Mouse (Mus musculus) lung, embryonic 14.5 days (tissue): Measurements from ENCODE around the gene Pcbp3. TPM values are rescaled to one million over a fixed set of nuclear protein-coding genes. Genes with fewer than 3 reads are reported as not detected.

ENCODE experiments used
- ATAC-seq: fragments of 200-750 bp; cut with Nextera tagmentation; 2 replicates; pipeline ENCODE4 v1.8.0; 2017; ENCODE audit warnings: mild to moderate bottlenecking, moderate TSS enrichment, moderate library complexity; ENCODE audit not compliant: insufficient read depth
- DNase-seq: peaks from one replicate; pipeline ENCODE4 v3.0.0-alpha.2; 2015
- H3K27ac ChIP-seq: fragments of 300-500 bp; sonication (generic); 2 replicates; pipeline ENCODE4 v1.5.1; 2014; ENCODE audit warnings: low read depth, mild to moderate bottlenecking, moderate library complexity
- H3K27me3 ChIP-seq: fragments of 300-500 bp; sonication (generic); 2 replicates; pipeline ENCODE4 v1.6.1; 2014; ENCODE audit warnings: low read length, control low read depth; ENCODE audit not compliant: insufficient read depth
- H3K36me3 ChIP-seq: fragments of 300-500 bp; sonication (generic); 2 replicates; pipeline ENCODE4 v1.6.1; 2014; ENCODE audit warnings: control low read depth; ENCODE audit not compliant: insufficient read depth
- H3K4me1 ChIP-seq: fragments of 300-500 bp; sonication (generic); 2 replicates; pipeline ENCODE4 v1.6.1; 2014; ENCODE audit warnings: antibody characterized with exemption, control low read depth; ENCODE audit not compliant: insufficient read depth
- H3K4me2 ChIP-seq: fragments of 300-500 bp; sonication (generic); 2 replicates; pipeline ENCODE4 v1.6.1; 2014; ENCODE audit warnings: mild to moderate bottlenecking
- H3K4me3 ChIP-seq: fragments of 300-500 bp; sonication (generic); 2 replicates; pipeline ENCODE4 v1.5.1; 2014; ENCODE audit warnings: low read depth, low read length
- H3K9ac ChIP-seq: fragments of 300-500 bp; sonication (generic); 2 replicates; pipeline ENCODE4 v1.6.1; 2014
- H3K9me3 ChIP-seq: fragments of 300-500 bp; sonication (generic); 2 replicates; pipeline ENCODE4 v1.6.1; 2016; ENCODE audit warnings: low read depth, low read length, control low read depth
- CTCF ChIP-seq: IDR thresholded peaks from 2 replicates; pipeline ENCODE4 v1.5.1; 2016; ENCODE audit warnings: antibody characterized with exemption, low read depth
- WGBS: fragments of 180-500 bp; shearing (Covaris S2); extraction: QIAGEN DNeasy Blood & Tissue Kit; methylation state at CpG from one replicate; pipeline ENCODE4 v1.1.7; 2014; 5-methylcytosine and 5-hydroxymethylcytosine counted together
- polyA plus RNA-seq: library from polyadenylated mRNA; unstranded; fragments of >200 nt; fragmentation: Nextera tagmentation; extraction: Ambion mirVana; gene quantifications from 2 replicates; pipeline ENCODE4 v1.2.1, GENCODE M21; 2014

Gene Pcbp3
- 15.9 and 16.1 TPM in 2 replicates for polyA plus RNA-seq

DNA sequence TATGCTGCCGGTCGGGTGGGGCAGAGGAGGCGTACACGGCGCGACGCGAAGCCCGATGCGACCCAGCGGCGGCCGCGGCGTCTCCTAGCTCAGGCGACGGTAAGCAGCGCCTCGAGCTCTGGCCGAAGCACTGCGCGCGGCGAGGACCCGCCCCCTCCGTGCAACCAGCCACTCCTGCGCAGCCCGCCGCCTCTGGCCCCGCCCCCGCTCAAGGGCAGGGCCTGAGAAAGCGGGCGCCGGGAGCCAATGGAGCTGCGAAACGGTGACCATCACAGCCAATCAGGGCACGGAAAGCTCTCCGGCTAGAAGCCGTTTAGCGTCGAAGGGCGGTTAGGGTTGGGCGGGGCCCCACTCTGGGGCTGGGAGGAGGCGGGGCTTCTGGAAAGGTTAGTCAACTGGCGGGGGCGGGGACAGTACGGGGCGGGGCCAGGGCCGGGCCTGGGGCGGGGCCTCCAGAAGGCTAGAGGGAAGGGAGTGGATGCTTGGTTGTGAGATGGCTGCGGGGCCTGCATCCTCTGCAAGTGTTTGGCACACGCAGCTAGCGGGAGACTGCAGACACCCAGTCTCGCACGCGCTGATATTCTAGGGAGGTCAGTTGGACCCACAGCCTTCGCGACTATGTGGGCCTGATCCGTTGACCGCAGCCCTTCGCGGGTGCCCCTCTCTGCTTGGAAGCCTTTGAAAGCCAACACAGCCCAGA is at the start of gene Pcbp3:
Gene Pcbp3 (minus strand): TSS at position 98 of the 700 bp plus-strand sequence.
- Histone ChIP-seq H3K27me3 (no peaks in the 10 kb centered on the region), H3K4me1 (peaks cover 15% of the 10 kb centered on the region), H3K9ac (peak within 1 kb of the TSS; percentile 67), H3K9me3 (no peaks in the 10 kb centered on the region), H3K4me3 (peak within 1 kb of the TSS; percentile 57), H3K36me3 (no peaks in the 10 kb centered on the region), H3K27ac (peak within 1 kb of the TSS; percentile 20; the same call in 1 of the 2 replicates), H3K4me2 (peak within 1 kb of the TSS; percentile 99)
- DNase-seq, result peak; percentile 99
- 2% methylated on average over 60 of the region's 62 CpGs for WGBS
- peak; percentile 98 for ATAC-seq
- TF ChIP-seq CTCF, result no peak

DNA sequence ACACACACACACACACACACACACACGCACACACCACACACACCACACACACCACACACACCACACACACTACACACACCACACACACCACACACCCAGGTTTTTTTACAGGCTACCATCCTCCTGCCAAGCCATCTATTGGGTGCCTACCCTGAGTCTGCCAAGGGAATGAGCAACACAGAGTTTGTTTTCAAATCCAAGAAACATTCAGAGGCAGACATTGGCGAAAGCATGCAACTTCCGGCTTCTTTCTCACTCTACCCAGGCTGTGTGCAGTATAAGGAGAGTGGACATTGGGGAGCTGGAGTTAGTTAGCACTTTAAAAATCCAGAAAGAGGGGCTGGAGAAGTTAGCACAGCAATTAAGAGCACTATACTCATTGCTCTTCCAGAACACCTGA is 47.0 kb upstream of the Pcbp3 start:
- no peak overlapping the region for H3K27ac ChIP-seq
- no peak overlapping the region for H3K4me3 ChIP-seq
- H3K9me3 ChIP-seq, result no peaks in the 10 kb centered on the region
- no peak overlapping the region for H3K9ac ChIP-seq
- WGBS, result 79% methylated on average over 3 of the region's 3 CpGs
- TF ChIP-seq CTCF, result no peak
- no peaks in the 10 kb centered on the region for H3K36me3 ChIP-seq
- no peak for ATAC-seq
- H3K4me2 ChIP-seq, result no peak overlapping the region
- no peaks in the 10 kb centered on the region for H3K27me3 ChIP-seq
- H3K4me1 ChIP-seq, result peaks cover 8% of the 10 kb centered on the region; the same call in 1 of the 2 replicates
- DNase-seq, result no peak

DNA sequence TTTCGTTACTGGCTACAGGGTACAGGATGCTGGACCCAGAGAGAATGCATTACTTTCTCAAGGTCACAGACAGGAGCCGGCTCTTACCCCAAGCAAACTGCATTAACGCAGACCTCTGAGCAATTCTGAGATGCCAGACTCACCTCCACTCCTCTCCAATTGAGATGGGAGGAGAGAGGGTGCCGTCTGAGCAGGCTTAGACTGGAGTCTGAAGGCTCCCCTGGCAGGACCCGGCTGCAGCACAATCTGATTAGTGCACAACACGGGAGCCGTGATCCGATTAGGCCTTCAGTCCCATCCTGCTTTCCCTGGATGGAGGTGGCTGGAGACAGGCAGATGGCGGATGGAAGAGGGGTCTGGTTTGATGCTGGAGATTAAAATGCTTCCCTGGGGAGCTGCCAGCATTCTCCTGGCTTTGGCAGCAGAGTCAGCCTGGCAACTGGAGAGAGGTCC is 46.4 kb upstream of the Pcbp3 start:
- DNase-seq, result peak; percentile 25
- peaks cover 8% of the 10 kb centered on the region; the same call in 1 of the 2 replicates for H3K4me1 ChIP-seq
- H3K36me3 ChIP-seq, result no peaks in the 10 kb centered on the region
- ATAC-seq, result 0 out of 2 replicates have a peak, but pooled peaks have one; percentile 35
- no peak overlapping the region for H3K27ac ChIP-seq
- TF ChIP-seq CTCF, result no peak
- no peaks in the 10 kb centered on the region for H3K9me3 ChIP-seq
- H3K9ac ChIP-seq, result no peak overlapping the region
- 23% methylated on average over 9 of the region's 9 CpGs for WGBS
- H3K4me3 ChIP-seq, result no peak overlapping the region
- H3K4me2 ChIP-seq, result no peak overlapping the region
- H3K27me3 ChIP-seq, result no peaks in the 10 kb centered on the region

DNA sequence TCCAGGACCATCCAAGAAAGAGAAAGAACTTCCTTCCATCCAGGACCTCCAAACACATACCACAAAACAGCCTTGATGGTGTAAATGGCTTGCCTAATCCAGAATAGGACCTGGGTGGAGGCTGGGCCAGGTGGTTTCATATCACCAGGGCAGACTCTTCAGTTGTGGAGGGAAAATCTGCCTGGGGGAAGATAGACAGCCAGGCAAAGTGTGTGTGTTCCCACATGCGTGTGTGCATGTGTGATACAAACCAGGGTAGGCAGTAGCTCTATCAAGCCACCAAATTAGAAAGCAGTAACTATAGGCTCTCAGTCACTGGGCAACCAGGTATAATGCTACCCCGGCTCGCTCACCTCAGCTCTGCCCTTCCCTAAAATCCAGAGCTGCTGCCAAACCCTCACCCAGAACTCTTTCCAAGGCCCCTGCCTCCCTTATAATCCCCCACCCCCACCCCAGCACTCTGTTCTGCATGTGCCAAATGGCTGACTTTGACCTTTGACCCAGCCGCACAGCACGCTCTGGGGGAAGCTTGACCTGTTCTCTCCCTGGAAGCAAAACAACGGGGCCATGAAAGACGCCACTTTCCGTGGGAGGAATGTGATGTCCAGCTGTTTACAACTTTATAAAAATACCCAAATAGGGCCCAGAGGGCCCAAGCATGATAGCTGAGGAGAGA is 45.9 kb upstream of the Pcbp3 start:
- no peak overlapping the region for H3K4me3 ChIP-seq
- no peaks in the 10 kb centered on the region for H3K36me3 ChIP-seq
- ATAC-seq (no peak), DNase-seq (peak; percentile 32)
- peaks cover 8% of the 10 kb centered on the region; the same call in 1 of the 2 replicates for H3K4me1 ChIP-seq
- no peaks in the 10 kb centered on the region for H3K9me3 ChIP-seq
- no peak overlapping the region for H3K27ac ChIP-seq
- H3K4me2 ChIP-seq, result no peak overlapping the region
- no peak for TF ChIP-seq CTCF
- no peak overlapping the region for H3K9ac ChIP-seq
- WGBS, result 38% methylated on average over 8 of the region's 8 CpGs
- no peaks in the 10 kb centered on the region for H3K27me3 ChIP-seq

DNA sequence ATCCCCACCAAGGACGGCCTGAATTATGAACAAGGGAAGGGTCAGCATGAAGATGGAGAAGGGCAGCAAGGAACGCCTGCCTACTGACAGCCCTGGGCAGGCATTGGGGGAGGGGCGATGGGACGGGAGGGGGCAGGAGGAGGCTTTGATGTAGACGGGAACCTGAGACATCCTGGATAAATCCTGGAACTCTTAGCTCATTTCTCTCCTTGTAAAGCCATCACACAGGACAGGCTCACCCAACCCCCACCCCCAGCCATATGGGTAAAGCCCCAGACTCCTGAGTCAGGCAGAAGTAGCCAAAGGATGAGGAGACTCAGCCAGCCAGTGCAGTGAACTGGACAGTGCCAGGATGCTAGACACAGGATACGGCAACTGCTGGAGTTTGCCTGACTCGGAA is 43.2 kb upstream of the Pcbp3 start:
- Histone ChIP-seq H3K4me1 (peaks cover 8% of the 10 kb centered on the region; the same call in 1 of the 2 replicates), H3K4me3 (no peak overlapping the region), H3K36me3 (no peaks in the 10 kb centered on the region), H3K9me3 (no peaks in the 10 kb centered on the region), H3K27me3 (no peaks in the 10 kb centered on the region), H3K4me2 (no peak overlapping the region), H3K27ac (no peak overlapping the region), H3K9ac (no peak overlapping the region)
- DNase-seq, result no peak
- TF ChIP-seq CTCF, result no peak
- no peak for ATAC-seq
- WGBS, result 20% methylated on average over 7 of the region's 7 CpGs

DNA sequence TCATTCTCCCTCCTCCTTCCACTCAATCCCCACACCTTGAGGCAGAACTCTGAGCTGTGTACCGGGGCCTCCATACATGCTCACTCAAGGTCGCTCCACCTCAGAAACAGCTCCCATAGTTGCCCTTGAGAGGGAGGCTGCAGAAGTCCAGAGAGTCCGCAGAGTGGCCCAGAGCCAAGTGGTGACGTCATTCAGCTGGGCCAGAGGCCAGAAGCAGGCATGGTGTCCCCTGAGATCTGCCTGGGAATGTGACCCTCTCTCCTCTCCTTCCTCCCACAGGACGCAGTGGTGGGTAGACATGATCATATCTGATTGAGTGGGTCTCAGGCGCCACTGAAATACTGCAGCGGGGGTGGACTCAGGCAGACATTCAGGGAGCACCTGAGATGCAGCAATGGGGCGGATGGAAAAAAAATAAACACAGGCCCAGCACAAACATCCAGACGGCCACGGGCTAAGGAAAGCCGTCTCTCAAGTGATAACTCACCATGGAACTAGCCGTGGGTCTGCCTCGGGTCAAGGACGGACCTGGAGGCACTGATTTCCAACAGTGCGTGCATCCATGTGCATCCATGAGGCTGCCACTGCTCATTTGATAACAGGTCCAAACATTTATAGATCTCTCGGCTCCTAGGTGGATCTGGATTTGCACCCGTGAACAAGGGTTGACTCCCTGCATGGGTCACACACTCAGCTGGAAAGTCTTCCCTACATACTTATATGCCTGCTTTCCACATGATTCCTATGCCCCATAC is 36.2 kb upstream of the Pcbp3 start:
- Histone ChIP-seq H3K4me1 (0 out of 2 replicates have a peak, but pooled peaks cover 4% of the 10 kb centered on the region), H3K36me3 (no peaks in the 10 kb centered on the region), H3K9me3 (no peaks in the 10 kb centered on the region), H3K9ac (no peak overlapping the region), H3K4me3 (no peak overlapping the region), H3K27ac (no peak overlapping the region), H3K27me3 (no peaks in the 10 kb centered on the region), H3K4me2 (peak overlapping the region; percentile 13; the same call in 1 of the 2 replicates)
- TF ChIP-seq CTCF, result no peak
- 31% methylated on average over 17 of the region's 17 CpGs for WGBS
- peak; percentile 88 for DNase-seq
- ATAC-seq, result peak; percentile 88; the same call in 1 of the 2 replicates

DNA sequence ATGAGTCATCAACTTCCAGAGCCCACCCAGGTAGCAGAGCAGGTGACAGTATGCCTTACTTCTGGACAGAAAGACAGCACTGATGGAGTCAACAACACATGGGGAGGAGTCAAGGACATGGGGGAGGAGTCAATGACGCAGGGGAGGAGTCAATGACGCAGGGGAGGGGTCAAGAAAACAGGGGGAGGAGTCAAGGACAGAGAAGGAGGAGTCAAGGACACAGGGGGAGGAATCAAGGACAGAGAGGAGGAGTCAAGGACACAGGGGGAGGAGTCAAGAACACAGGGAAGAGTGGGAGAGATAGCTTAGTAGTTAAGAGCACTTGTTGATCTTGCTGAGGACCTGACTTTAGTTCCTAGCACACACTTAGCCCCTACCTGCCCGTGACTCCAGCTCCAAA is 30.8 kb upstream of the Pcbp3 start:
- H3K36me3 ChIP-seq, result no peaks in the 10 kb centered on the region
- no peak for TF ChIP-seq CTCF
- ATAC-seq (no peak), DNase-seq (no peak)
- H3K27ac ChIP-seq, result no peak overlapping the region
- H3K4me1 ChIP-seq, result no peaks in the 10 kb centered on the region
- no peak overlapping the region for H3K4me3 ChIP-seq
- H3K4me2 ChIP-seq, result no peak overlapping the region
- H3K27me3 ChIP-seq, result no peaks in the 10 kb centered on the region
- no peak overlapping the region for H3K9ac ChIP-seq
- 53% methylated on average over 3 of the region's 3 CpGs for WGBS
- H3K9me3 ChIP-seq, result no peaks in the 10 kb centered on the region
